ENCODE assay signal across 8 mouse cellular contexts in the genomic region with DNA sequence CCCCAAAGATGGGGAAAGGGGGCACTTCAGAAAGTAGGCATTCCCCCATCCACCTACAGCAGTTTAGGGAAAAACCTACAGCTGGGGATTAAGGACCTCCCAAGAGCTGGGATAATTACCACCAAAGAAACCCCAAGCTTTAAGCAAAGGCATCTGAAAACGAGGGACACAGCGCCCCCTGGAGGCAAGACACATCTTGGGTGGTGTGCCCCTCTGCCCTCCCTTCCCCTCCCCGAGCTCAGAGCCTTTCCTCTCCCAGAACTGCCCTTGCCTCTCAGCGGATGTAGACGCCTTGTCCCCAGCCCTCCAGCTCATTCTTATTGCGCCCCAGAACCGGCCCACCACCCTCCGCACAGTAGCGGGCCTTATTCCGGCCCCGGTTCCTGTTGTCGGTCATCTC. TPM values are rescaled to one million over a fixed set of nuclear protein-coding genes. Genes with fewer than 3 reads are reported as not detected.
DNase-seq lines count a peak whose midpoint lies in the region; ATAC-seq lines count a peak whose summit lies in the region.

No protein-coding gene starts in this region.

- 10% methylated on average over 12 of the region's 12 CpGs for WGBS in forebrain, embryonic 13.5 days
- 4% methylated on average over 12 of the region's 12 CpGs for WGBS in liver, embryonic 13.5 days (ENCODE audit: insufficient replicate concordance)
- 6% methylated on average over 12 of the region's 12 CpGs for WGBS in neural tube, embryonic 12.5 days

- peaks cover 32% of the 10 kb centered on the region for H3K4me1 ChIP-seq in forebrain, embryonic 13.5 days
- H3K4me1 ChIP-seq in liver, embryonic 13.5 days (replicated peaks): peaks cover 44% of the 10 kb centered on the region
- H3K4me1 ChIP-seq in neural tube, embryonic 12.5 days: peaks cover 22% of the 10 kb centered on the region

- H3K9me3 ChIP-seq in forebrain, embryonic 13.5 days (replicated peaks): no peaks in the 10 kb centered on the region
- H3K9me3 ChIP-seq in liver, embryonic 13.5 days (replicated peaks): no peaks in the 10 kb centered on the region
- no peaks in the 10 kb centered on the region for H3K9me3 ChIP-seq in neural tube, embryonic 12.5 days

- peaks cover 15% of the 10 kb centered on the region for H3K27me3 ChIP-seq in forebrain, embryonic 13.5 days
- H3K27me3 ChIP-seq in liver, embryonic 13.5 days: peaks cover 61% of the 10 kb centered on the region
- peaks cover 18% of the 10 kb centered on the region for H3K27me3 ChIP-seq in neural tube, embryonic 12.5 days (replicated peaks)

- H3K27ac ChIP-seq in forebrain, embryonic 13.5 days: peak overlapping the region; percentile 25; the same call in 1 of the 2 replicates
- H3K27ac ChIP-seq in liver, embryonic 13.5 days: no peak overlapping the region
- H3K27ac ChIP-seq in neural tube, embryonic 12.5 days: no peak overlapping the region

- peak; percentile 13; the same call in 1 of the 2 replicates for ATAC-seq in forebrain, embryonic 13.5 days
- no peak for ATAC-seq in liver, embryonic 13.5 days (ENCODE audit: low read depth)
- no peak for ATAC-seq in neural tube, embryonic 12.5 days (ENCODE audit: low FRiP score, low read depth)

- H3K4me2 ChIP-seq in forebrain, embryonic 13.5 days: peak overlapping the region; percentile 37
- peak overlapping the region; percentile 57 for H3K4me2 ChIP-seq in liver, embryonic 13.5 days
- H3K4me2 ChIP-seq in neural tube, embryonic 12.5 days (replicated peaks): peak overlapping the region; percentile 43

- H3K9ac ChIP-seq in forebrain, embryonic 13.5 days: peak overlapping the region; percentile 3; the same call in 1 of the 2 replicates
- H3K9ac ChIP-seq in liver, embryonic 13.5 days: peak overlapping the region; percentile 8; the same call in 1 of the 2 replicates
- no peak overlapping the region for H3K9ac ChIP-seq in neural tube, embryonic 12.5 days

- DNase-seq in left cerebral cortex, postnatal 14 days (ENCODE audit: low spot score in 2 of 2): peak; percentile 79 to 90
- no peak for DNase-seq in left cerebral cortex, adult 9 months (ENCODE audit: low spot score in 2 of 2)
- DNase-seq in c-Kit-negative CD71-positive TER-119-positive erythroid progenitor cells, embryonic 14.5 days (ENCODE audit: low read depth, low spot score): peak; percentile 44
- peak; percentile 81 for DNase-seq in hindlimb bud, embryonic 11.5 days (ENCODE audit: extremely low spot score, low read depth, low spot score)
- DNase-seq in liver, embryonic 13.5 days: peak; percentile 59
- peak; percentile 93 for DNase-seq in thymus, postnatal 0 days (ENCODE audit: low spot score)

- H3K4me3 ChIP-seq in forebrain, embryonic 13.5 days: peak overlapping the region; percentile 18; the same call in 1 of the 2 replicates
- H3K4me3 ChIP-seq in liver, embryonic 13.5 days (replicated peaks): peak overlapping the region; percentile 22
- no peak overlapping the region; the same call in 1 of the 2 replicates for H3K4me3 ChIP-seq in neural tube, embryonic 12.5 days

- H3K36me3 ChIP-seq in forebrain, embryonic 13.5 days (ENCODE audit: poor library complexity, severe bottlenecking): peaks cover 37% of the 10 kb centered on the region
- no peaks in the 10 kb centered on the region for H3K36me3 ChIP-seq in liver, embryonic 13.5 days
- peaks cover 37% of the 10 kb centered on the region for H3K36me3 ChIP-seq in neural tube, embryonic 12.5 days

- intact Hi-C loops in left cerebral cortex, postnatal 14 days (cut with DNase I): no loop called here

RNA-seq across cellular contexts. Expression of gene Arl5c, which starts 6.6 kb away (rescaled TPM):
- 1 to 10 TPM; 2.2 to 2.3 TPM for total RNA-seq in left cerebral cortex, postnatal 14 days (2021)
- 8.4 and 11.0 TPM in 2 replicates for polyA plus RNA-seq in forebrain, embryonic 13.5 days (2015; fragmentation: Nextera tagmentation; extraction: Ambion mirVana)
- 10.8 and 12.8 TPM in 2 replicates for polyA plus RNA-seq in liver, embryonic 13.5 days (2015; fragmentation: Nextera tagmentation; extraction: Ambion mirVana)
- 6.8 and 8.6 TPM in 2 replicates for polyA plus RNA-seq in neural tube, embryonic 12.5 days (2016; fragmentation: Nextera tagmentation; extraction: Ambion mirVana)
- 201 and 211 TPM in 2 replicates for polyA plus RNA-seq in thymus, postnatal 0 days (2015; fragmentation: Nextera tagmentation; extraction: Ambion mirVana)

RNA-seq across cellular contexts. Expression of gene Plxdc1, which starts 16.4 kb away (rescaled TPM):
- 10 to 100 TPM in 1 of 2 experiments, 1 to 10 TPM in 1; 9.8 to 14.9 TPM for total RNA-seq in left cerebral cortex, postnatal 14 days (2021)
- polyA plus RNA-seq in forebrain, embryonic 13.5 days (2015; fragmentation: Nextera tagmentation; extraction: Ambion mirVana): 0.14 and 0.34 TPM in 2 replicates
- polyA plus RNA-seq in liver, embryonic 13.5 days (2015; fragmentation: Nextera tagmentation; extraction: Ambion mirVana): 0.45 and 0.58 TPM in 2 replicates
- polyA plus RNA-seq in neural tube, embryonic 12.5 days (2016; fragmentation: Nextera tagmentation; extraction: Ambion mirVana): 0.24 and 0.68 TPM in 2 replicates
- 36.6 and 42.0 TPM in 2 replicates for polyA plus RNA-seq in thymus, postnatal 0 days (2015; fragmentation: Nextera tagmentation; extraction: Ambion mirVana)

RNA-seq across cellular contexts. Expression of gene Cacnb1, which starts 20.2 kb away (rescaled TPM):
- 100 to 1,000 TPM; 150 TPM for total RNA-seq in left cerebral cortex, postnatal 14 days (2021)
- 25.9 and 29.9 TPM in 2 replicates for polyA plus RNA-seq in forebrain, embryonic 13.5 days (2015; fragmentation: Nextera tagmentation; extraction: Ambion mirVana)
- polyA plus RNA-seq in liver, embryonic 13.5 days (2015; fragmentation: Nextera tagmentation; extraction: Ambion mirVana): 0.73 and 0.88 TPM in 2 replicates
- polyA plus RNA-seq in neural tube, embryonic 12.5 days (2016; fragmentation: Nextera tagmentation; extraction: Ambion mirVana): 38.2 and 40.9 TPM in 2 replicates
- polyA plus RNA-seq in thymus, postnatal 0 days (2015; fragmentation: Nextera tagmentation; extraction: Ambion mirVana): 3.9 and 5.0 TPM in 2 replicates

RNA-seq across cellular contexts. Expression of gene Rpl19, which starts 23.9 kb away (rescaled TPM):
- 100 to 1,000 TPM; 536 to 545 TPM for total RNA-seq in left cerebral cortex, postnatal 14 days (2021)
- 801 and 821 TPM in 2 replicates for polyA plus RNA-seq in forebrain, embryonic 13.5 days (2015; fragmentation: Nextera tagmentation; extraction: Ambion mirVana)
- 791 and 820 TPM in 2 replicates for polyA plus RNA-seq in liver, embryonic 13.5 days (2015; fragmentation: Nextera tagmentation; extraction: Ambion mirVana)
- 709 and 737 TPM in 2 replicates for polyA plus RNA-seq in neural tube, embryonic 12.5 days (2016; fragmentation: Nextera tagmentation; extraction: Ambion mirVana)
- 1,510 and 1,580 TPM in 2 replicates for polyA plus RNA-seq in thymus, postnatal 0 days (2015; fragmentation: Nextera tagmentation; extraction: Ambion mirVana)

RNA-seq across cellular contexts. Expression of gene Stac2, which starts 50.6 kb away (rescaled TPM):
- total RNA-seq in left cerebral cortex, postnatal 14 days (2021): 10 to 100 TPM; 27.7 to 28.0 TPM
- polyA plus RNA-seq in forebrain, embryonic 13.5 days (2015; fragmentation: Nextera tagmentation; extraction: Ambion mirVana): 1.2 and 1.6 TPM in 2 replicates
- 0.05 TPM in 1 of 2 replicates, not detected in the other for polyA plus RNA-seq in liver, embryonic 13.5 days (2015; fragmentation: Nextera tagmentation; extraction: Ambion mirVana)
- polyA plus RNA-seq in neural tube, embryonic 12.5 days (2016; fragmentation: Nextera tagmentation; extraction: Ambion mirVana): 10.2 and 11.2 TPM in 2 replicates
- polyA plus RNA-seq in thymus, postnatal 0 days (2015; fragmentation: Nextera tagmentation; extraction: Ambion mirVana): 0.23 and 0.45 TPM in 2 replicates

Comparison
In these comparisons a context has a peak if more than half of its experiments do, and no peak if none do; other contexts are left out.
1. DNase-seq: peak in left cerebral cortex, postnatal 14 days (2 of 2), c-Kit-negative CD71-positive TER-119-positive erythroid progenitor cells, embryonic 14.5 days (single experiment), hindlimb bud, embryonic 11.5 days (single experiment), liver, embryonic 13.5 days (single experiment) and thymus, postnatal 0 days (single experiment); none in left cerebral cortex, adult 9 months (0 of 2).
2. RNA of gene Arl5c, which starts 6.6 kb away (polyA plus RNA-seq): 201 to 211 TPM in thymus, postnatal 0 days; 10.8 to 12.8 TPM in liver, embryonic 13.5 days, 8.4 to 11.0 TPM in forebrain, embryonic 13.5 days and 6.8 to 8.6 TPM in neural tube, embryonic 12.5 days; every median in the first group is over 10 times any median in the second.
3. RNA of gene Plxdc1, which starts 16.4 kb away (polyA plus RNA-seq): 36.6 to 42.0 TPM in thymus, postnatal 0 days; 0.45 to 0.58 TPM in liver, embryonic 13.5 days, 0.14 to 0.34 TPM in forebrain, embryonic 13.5 days and 0.24 to 0.68 TPM in neural tube, embryonic 12.5 days; every median in the first group is over 10 times any median in the second.
4. Peak in every context shown above with its lines, with median percentiles within 50 percentile points of each other: H3K4me2 ChIP-seq.